Mouse (Mus musculus): ENCODE results near the gene Trim39. TPM values are rescaled to one million over a fixed set of nuclear protein-coding genes. Genes with fewer than 3 reads are reported as not detected.
A peak's percentile ranks its signal among the peaks of the same experiment; 100 is the strongest.
"Not testable (repeated sequence)": the region's sequence is repeated elsewhere in the genome, so short reads cannot be mapped to it uniquely, and the experiment has no call there.

Trim39 gene
- polyA plus RNA-seq (2014; fragmentation: Nextera tagmentation; extraction: Ambion mirVana) = 17.4 and 17.6 TPM in 2 replicates

DNA sequence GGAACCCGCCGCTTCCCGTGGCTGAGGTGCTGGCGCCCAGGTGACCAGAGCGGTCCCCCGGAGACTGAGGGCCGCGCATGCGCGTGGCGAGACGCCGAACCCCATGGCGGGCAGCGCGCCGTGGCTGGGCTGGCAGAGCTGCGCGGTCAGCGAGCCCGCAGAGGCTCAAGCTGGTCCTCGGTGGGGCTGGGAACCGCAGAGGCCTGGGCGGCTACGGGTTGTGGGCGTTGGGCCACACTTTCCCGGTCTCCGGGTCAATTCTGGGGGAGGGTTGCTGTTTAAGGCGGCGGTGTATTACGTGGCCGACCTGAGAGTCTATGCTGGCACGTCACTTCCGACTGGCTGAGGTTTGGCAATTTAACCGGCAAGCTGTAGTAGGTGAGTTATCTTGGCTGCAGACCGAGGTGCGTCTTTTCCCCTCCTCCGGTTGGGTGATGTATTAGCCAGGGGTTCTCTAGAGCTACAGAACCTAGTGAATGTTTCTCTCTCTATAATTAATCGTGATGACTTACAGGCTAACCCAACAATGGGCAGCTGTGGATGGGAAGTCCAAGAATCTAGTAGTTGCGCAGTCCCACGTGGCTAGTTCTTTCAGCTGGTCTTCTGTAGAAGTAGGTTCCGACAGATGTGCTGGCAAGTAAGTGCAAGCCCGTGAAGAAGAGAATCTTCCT is at the start of gene Trim39:
Gene Trim39, minus strand, starts transcription at position 662 of the 671 bp plus-strand sequence.
- Histone ChIP-seq H3K4me3 (ENCODE audit: low read depth, low read length) (peak within 1 kb of the TSS; percentile 91), H3K9ac (ENCODE audit: low read length) (peak within 1 kb of the TSS; percentile 79), H3K9me3 (ENCODE audit: control insufficient read depth, low read length) (no peaks in the 10 kb centered on the region), H3K4me1 (ENCODE audit: control insufficient read depth, insufficient read depth, low read length) (peaks cover 16% of the 10 kb centered on the region), H3K27me3 (ENCODE audit: control insufficient read depth, insufficient read depth, low read length) (no peaks in the 10 kb centered on the region), H3K4me2 (peak within 1 kb of the TSS; percentile 91), H3K36me3 (ENCODE audit: control insufficient read depth, insufficient read depth, low read length) (peaks cover 5% of the 10 kb centered on the region), H3K27ac (ENCODE audit: low read depth, low read length) (peak within 1 kb of the TSS; percentile 81)
- ATAC-seq (ENCODE audit: low FRiP score) (peak; percentile 86), DNase-seq (ENCODE audit: low spot score, missing footprints) (peak; percentile 99)
- WGBS = 1% methylated on average over 43 of the region's 43 CpGs

DNA sequence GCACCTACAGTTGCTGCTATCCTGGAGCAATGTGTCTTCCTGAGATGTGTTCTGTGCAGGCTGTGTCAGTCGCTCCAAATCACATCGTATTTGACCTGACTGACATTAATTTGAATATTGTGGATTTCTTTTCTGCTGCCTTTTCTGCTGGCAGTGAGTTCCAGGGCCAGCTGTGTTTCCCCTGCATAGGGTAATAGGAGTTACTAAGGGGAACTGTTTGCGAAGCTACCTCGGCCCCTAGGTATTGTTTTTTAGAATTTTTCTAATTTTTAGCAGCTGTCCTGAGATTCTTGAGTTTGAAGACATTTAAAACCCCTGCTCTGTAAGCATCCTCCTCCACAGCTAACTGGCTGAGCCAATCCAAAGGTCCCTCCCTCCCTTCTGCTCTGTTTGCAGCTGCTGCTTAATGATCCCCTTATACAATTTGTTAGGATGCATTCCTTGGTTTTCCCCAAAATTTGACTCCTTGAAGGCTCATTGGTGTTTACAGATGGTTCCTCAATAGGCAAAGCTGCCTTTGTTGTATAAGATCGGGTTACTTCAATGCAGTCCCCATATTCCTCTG is 43.7 kb upstream of the Trim39 start:
- Histone ChIP-seq H3K4me1 (ENCODE audit: control insufficient read depth, insufficient read depth, low read length) (0 out of 2 replicates have a peak, but pooled peaks cover 2% of the 10 kb centered on the region), H3K4me2 (peak overlapping the region; percentile 57), H3K27ac (ENCODE audit: low read depth, low read length) (no peak overlapping the region), H3K4me3 (ENCODE audit: low read depth, low read length) (peak overlapping the region; percentile 44), H3K9ac (ENCODE audit: low read length) (peak overlapping the region; percentile 66), H3K27me3 (ENCODE audit: control insufficient read depth, insufficient read depth, low read length) (no peaks in the 10 kb centered on the region), H3K36me3 (ENCODE audit: control insufficient read depth, insufficient read depth, low read length) (no peaks in the 10 kb centered on the region), H3K9me3 (ENCODE audit: control insufficient read depth, low read length) (no peaks in the 10 kb centered on the region)
- DNase-seq (ENCODE audit: low spot score, missing footprints) (no peak), ATAC-seq (ENCODE audit: low FRiP score) (peak; percentile 41)
- WGBS = 34% methylated on average over 5 of the region's 5 CpGs

DNA sequence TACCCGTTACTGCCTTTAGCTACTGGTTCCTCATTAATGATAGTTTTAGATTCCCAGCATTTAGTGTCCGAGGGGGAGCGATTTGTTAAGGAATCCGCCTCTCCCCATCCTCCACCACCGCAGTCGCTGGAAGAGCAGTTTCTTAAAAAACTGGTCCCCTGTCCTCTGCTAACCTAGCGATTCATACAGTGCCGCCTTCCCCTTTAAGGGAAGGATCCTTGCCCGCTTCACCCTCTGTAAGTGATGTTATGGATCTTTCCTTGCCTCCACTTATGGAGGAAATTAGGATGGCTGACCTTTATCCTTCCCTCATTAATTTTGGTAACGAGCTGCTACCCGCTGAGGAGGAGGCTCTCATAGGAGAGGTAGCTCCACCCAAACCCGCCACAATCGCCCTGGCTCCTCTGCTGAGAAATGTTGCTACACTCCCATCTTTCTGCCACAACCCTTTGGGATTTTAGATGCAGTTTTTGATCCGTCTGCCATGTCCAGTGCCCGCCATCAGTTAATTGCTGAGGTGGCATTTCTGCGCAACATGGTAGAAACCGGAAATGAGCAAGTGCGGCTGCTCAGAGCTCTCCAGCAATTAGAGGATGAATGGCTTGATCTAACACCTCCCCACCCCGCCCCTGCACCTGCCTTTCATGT is 43.1 kb upstream of the Trim39 start:
- DNase-seq (ENCODE audit: low spot score, missing footprints) = peak; percentile 96
- Histone ChIP-seq H3K27me3 (ENCODE audit: control insufficient read depth, insufficient read depth, low read length) (no peaks in the 10 kb centered on the region), H3K4me2 (peak overlapping the region; percentile 57), H3K4me3 (ENCODE audit: low read depth, low read length) (peak overlapping the region; percentile 44), H3K9ac (ENCODE audit: low read length) (peak overlapping the region; percentile 66), H3K4me1 (ENCODE audit: control insufficient read depth, insufficient read depth, low read length) (0 out of 2 replicates have a peak, but pooled peaks cover 2% of the 10 kb centered on the region), H3K9me3 (ENCODE audit: control insufficient read depth, low read length) (no peaks in the 10 kb centered on the region), H3K36me3 (ENCODE audit: control insufficient read depth, insufficient read depth, low read length) (no peaks in the 10 kb centered on the region), H3K27ac (ENCODE audit: low read depth, low read length) (peak overlapping the region; percentile 12; the same call in 1 of the 2 replicates)
- ATAC-seq (ENCODE audit: low FRiP score) = peak; percentile 87
- WGBS = under 1% methylated on average over 19 of the region's 19 CpGs

- Histone ChIP-seq H3K4me3 (ENCODE audit: low read depth, low read length) (peak overlapping the region; percentile 44), H3K4me1 (ENCODE audit: control insufficient read depth, insufficient read depth, low read length) (0 out of 2 replicates have a peak, but pooled peaks cover 2% of the 10 kb centered on the region), H3K36me3 (ENCODE audit: control insufficient read depth, insufficient read depth, low read length) (no peaks in the 10 kb centered on the region), H3K27ac (ENCODE audit: low read depth, low read length) (no peak overlapping the region), H3K9ac (ENCODE audit: low read length) (peak overlapping the region; percentile 66; the same call in 1 of the 2 replicates), H3K9me3 (ENCODE audit: control insufficient read depth, low read length) (no peaks in the 10 kb centered on the region), H3K4me2 (peak overlapping the region; percentile 57), H3K27me3 (ENCODE audit: control insufficient read depth, insufficient read depth, low read length) (no peaks in the 10 kb centered on the region)
- peak; percentile 63 for ATAC-seq (ENCODE audit: low FRiP score)
- peak; percentile 93 for DNase-seq (ENCODE audit: low spot score, missing footprints)
- 1% methylated on average over 9 of the region's 9 CpGs for WGBS
These were observed 42.5 kb upstream of the Trim39 start for GRCm38 (mm10) chr17:36314511-36314910.

GRCm38 (mm10) chr17:36309293-36309692 is 37.2 kb upstream of the Trim39 start:
- ATAC-seq (ENCODE audit: low FRiP score) = no peak
- DNase-seq (ENCODE audit: low spot score, missing footprints) = no peak
- WGBS = 41% methylated on average over 1 of the region's 1 CpGs

GRCm38 (mm10) chr17:36308855-36309254 is 36.8 kb upstream of the Trim39 start:
- H3K27me3 ChIP-seq (ENCODE audit: control insufficient read depth, insufficient read depth, low read length); H3K4me2 ChIP-seq; H3K27ac ChIP-seq (ENCODE audit: low read depth, low read length); ATAC-seq (ENCODE audit: low FRiP score); H3K4me1 ChIP-seq (ENCODE audit: control insufficient read depth, insufficient read depth, low read length); H3K4me3 ChIP-seq (ENCODE audit: low read depth, low read length); H3K9me3 ChIP-seq (ENCODE audit: control insufficient read depth, low read length); H3K9ac ChIP-seq (ENCODE audit: low read length); H3K36me3 ChIP-seq (ENCODE audit: control insufficient read depth, insufficient read depth, low read length): not testable (repeated sequence)
- DNase-seq (ENCODE audit: low spot score, missing footprints) = peak; percentile 95
- 3% methylated on average over 3 of the region's 3 CpGs for WGBS

More at GRCm38 (mm10) chr17:36309293-36309692, 37.2 kb upstream of the Trim39 start:
- no peak overlapping the region for H3K27ac ChIP-seq (ENCODE audit: low read depth, low read length)
- no peaks in the 10 kb centered on the region for H3K27me3 ChIP-seq (ENCODE audit: control insufficient read depth, insufficient read depth, low read length)
- no peaks in the 10 kb centered on the region for H3K36me3 ChIP-seq (ENCODE audit: control insufficient read depth, insufficient read depth, low read length)
- no peak overlapping the region for H3K9ac ChIP-seq (ENCODE audit: low read length)
- no peak overlapping the region for H3K4me3 ChIP-seq (ENCODE audit: low read depth, low read length)
- no peak overlapping the region for H3K4me2 ChIP-seq
- no peaks in the 10 kb centered on the region for H3K4me1 ChIP-seq (ENCODE audit: control insufficient read depth, insufficient read depth, low read length)
- H3K9me3 ChIP-seq (ENCODE audit: control insufficient read depth, low read length) = no peaks in the 10 kb centered on the region

GRCm38 (mm10) chr17:36286390-36286789 is 14.3 kb upstream of the Trim39 start, which contains the start of gene H2-M10.2:
Gene H2-M10.2 (minus strand): TSS chr17:36286490.
- H3K4me2 ChIP-seq = no peak within 1 kb of the TSS
- DNase-seq (ENCODE audit: low spot score, missing footprints) = peak; percentile 47

GRCm38 (mm10) chr17:36281521-36282245 is 9.6 kb upstream of the Trim39 start:
- H3K4me1 ChIP-seq (ENCODE audit: control insufficient read depth, insufficient read depth, low read length) = no peaks in the 10 kb centered on the region
- H3K9ac ChIP-seq (ENCODE audit: low read length) = no peak overlapping the region
- H3K4me3 ChIP-seq (ENCODE audit: low read depth, low read length) = no peak overlapping the region
- H3K27me3 ChIP-seq (ENCODE audit: control insufficient read depth, insufficient read depth, low read length) = no peaks in the 10 kb centered on the region
- no peak overlapping the region for H3K27ac ChIP-seq (ENCODE audit: low read depth, low read length)
- H3K36me3 ChIP-seq (ENCODE audit: control insufficient read depth, insufficient read depth, low read length) = peaks cover 16% of the 10 kb centered on the region
- H3K9me3 ChIP-seq (ENCODE audit: control insufficient read depth, low read length) = no peaks in the 10 kb centered on the region
- ATAC-seq (ENCODE audit: low FRiP score) (no peak), DNase-seq (ENCODE audit: low spot score, missing footprints) (peak; percentile 69)
- WGBS = 91% methylated on average over 4 of the region's 4 CpGs
- H3K4me2 ChIP-seq = no peak overlapping the region

More at GRCm38 (mm10) chr17:36286390-36286789, 14.3 kb upstream of the Trim39 start, which contains the start of gene H2-M10.2:
- Histone ChIP-seq H3K9me3 (ENCODE audit: control insufficient read depth, low read length) (no peaks in the 10 kb centered on the region), H3K4me1 (ENCODE audit: control insufficient read depth, insufficient read depth, low read length) (no peaks in the 10 kb centered on the region), H3K9ac (ENCODE audit: low read length) (no peak within 1 kb of the TSS), H3K27me3 (ENCODE audit: control insufficient read depth, insufficient read depth, low read length) (no peaks in the 10 kb centered on the region), H3K36me3 (ENCODE audit: control insufficient read depth, insufficient read depth, low read length) (peaks cover 7% of the 10 kb centered on the region; the same call in 1 of the 2 replicates), H3K27ac (ENCODE audit: low read depth, low read length) (no peak within 1 kb of the TSS), H3K4me3 (ENCODE audit: low read depth, low read length) (no peak within 1 kb of the TSS)
- ATAC-seq (ENCODE audit: low FRiP score) = no peak
- 94% methylated on average over 2 of the region's 2 CpGs for WGBS

Data from midbrain, embryonic 11.5 days (tissue).